Mouse (Mus musculus): ENCODE results near the gene Rad54l. TPM values are rescaled to one million over a fixed set of nuclear protein-coding genes. Genes with fewer than 3 reads are reported as not detected.
A peak's percentile ranks its signal among the peaks of the same experiment; 100 is the strongest.

Gene Rad54l
- polyA plus RNA-seq, 1 experiment from 2014 or later = 18.8 TPM

DNA sequence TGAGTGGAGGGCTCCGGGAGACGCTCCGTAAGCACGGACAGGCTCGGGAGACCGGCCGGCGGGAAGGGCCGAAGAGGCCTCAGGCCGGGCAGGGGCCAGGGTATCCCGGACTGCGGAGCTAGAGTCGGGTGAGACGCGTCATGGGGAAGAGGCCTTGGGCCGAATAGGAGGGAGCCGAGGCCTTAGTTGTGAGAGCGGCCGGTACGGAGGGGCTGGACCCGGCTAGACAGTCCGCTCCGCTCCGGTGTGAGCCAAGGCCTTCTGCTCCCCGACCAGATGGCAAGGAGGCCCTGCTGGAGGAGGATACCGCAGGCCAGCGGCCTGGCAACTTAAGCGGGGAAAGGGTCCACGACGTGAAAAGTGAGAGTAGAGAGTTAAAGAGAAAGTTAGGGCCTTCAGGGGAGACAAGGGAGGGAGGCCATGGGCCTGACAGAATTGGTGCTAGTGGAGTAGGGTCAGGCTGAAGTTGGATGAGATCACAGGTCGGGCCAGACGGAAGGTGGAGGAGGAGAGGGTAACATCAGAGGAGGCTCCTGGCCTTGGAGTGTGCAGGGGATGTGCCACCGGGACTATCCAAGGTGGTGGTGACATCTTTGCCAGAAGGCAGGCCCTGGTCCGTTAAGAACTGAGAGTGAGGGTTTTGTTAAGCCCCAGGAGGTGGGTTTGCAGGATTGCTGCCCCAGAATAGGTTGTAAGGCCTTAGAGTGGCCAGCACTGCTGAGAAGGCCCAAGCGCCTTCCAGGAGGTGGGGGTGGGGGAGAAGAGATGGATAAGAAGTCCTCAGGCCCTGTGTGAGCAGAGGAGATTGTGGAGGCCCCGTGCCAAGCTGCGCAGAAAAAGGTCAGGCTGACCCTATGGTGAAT lies 46.9 kb downstream of the Rad54l start:
- Histone ChIP-seq H3K9me3 (ENCODE audit: control insufficient read depth, low read length) (no peaks in the 10 kb centered on the region), H3K9ac (replicated peaks; ENCODE audit: low read depth, low read length) (peak overlapping the region; percentile 88), H3K4me3 (replicated peaks; ENCODE audit: low read length) (peak overlapping the region; percentile 97), H3K36me3 (ENCODE audit: control insufficient read depth, insufficient read depth) (peaks cover 14% of the 10 kb centered on the region), H3K27ac (ENCODE audit: low read length) (peak overlapping the region; percentile 95), H3K4me2 (ENCODE audit: low read length) (peak overlapping the region; percentile 83), H3K4me1 (replicated peaks; ENCODE audit: control insufficient read depth, insufficient read depth, low read length) (peaks cover 32% of the 10 kb centered on the region), H3K27me3 (replicated peaks; ENCODE audit: control insufficient read depth, insufficient read depth, low read length) (no peaks in the 10 kb centered on the region)
- WGBS = 2% methylated on average over 37 of the region's 37 CpGs
- 0 out of 2 replicates have a peak, but pooled peaks have one; percentile 2 for ATAC-seq

DNA sequence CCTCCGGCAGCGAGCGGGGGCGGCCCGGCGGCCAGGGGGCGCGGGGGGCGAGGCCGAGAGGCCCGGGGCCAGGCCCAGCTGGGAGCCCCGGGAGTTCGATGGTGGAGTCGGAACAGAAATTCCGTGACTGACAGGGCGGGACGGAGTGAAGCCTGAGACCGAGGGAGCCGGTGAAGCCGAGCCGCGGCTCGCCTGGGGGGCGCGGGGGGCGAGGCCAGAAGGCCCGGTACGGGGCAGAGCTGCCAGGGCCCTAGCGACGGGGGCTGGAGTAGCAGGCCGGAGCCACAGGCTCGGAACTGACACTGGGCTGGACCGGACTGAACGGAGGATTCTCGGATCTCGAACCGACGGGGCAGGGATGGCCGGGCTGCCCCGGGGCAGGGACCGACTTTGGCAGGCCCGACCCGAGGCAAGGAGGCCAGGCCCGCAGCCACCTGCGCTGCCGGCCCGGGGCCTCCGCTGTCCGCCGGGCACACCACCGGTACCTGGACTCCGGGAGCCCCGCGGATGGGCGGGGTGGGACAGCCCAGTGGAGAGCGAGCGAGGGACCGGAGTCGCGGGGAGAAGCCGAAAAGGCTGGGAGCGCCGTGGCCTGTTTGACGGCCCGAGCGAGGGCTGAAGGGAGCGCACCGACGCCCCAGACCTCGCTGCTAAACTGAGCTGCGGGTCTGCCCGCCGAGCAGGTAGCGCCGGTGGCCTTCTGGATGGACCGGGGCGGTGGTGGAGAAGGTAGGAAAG lies 47.7 kb downstream of the Rad54l start:
- H3K27me3 ChIP-seq (replicated peaks; ENCODE audit: control insufficient read depth, insufficient read depth, low read length) = no peaks in the 10 kb centered on the region
- under 1% methylated on average over 73 of the region's 77 CpGs for WGBS

DNA sequence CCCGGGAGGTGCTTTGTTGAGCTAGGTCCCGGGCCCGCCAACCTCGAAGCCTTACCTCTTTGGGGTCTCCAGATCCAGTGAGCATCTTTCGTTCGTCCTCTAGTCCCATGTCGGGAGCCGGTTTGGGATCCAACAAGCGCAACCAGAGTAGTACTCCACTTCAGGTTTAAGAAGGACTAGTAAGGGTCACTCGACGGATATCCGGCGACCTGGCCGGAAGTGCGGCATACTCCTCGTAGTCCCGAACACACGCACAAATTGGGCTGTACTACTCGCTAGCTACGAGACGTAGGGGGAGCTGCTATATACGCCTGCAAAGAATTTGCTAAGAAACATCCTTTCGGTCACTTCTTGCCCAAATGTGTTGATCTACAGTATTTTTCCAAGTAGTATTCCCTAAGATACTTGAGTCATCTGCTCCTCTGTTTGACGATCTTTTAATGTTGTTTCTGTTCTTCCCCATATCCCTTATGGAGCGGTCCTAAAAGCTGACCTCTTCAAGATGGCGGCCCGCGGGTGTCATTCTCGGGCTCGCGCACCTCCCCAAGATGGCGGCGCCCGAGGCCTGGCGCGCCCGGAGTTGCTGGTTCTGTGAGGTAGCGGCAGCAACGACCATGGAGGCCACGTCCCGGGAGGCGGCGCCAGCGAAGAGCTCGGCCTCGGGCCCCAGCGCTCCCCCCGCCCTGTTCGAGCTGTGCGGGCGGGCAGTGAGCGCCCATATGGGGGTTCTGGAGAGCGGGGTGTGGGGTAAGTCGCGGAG lies 48.4 kb downstream of the Rad54l start, which contains the start of the genes Uqcrh and Lrrc41:
Gene Uqcrh (minus strand): TSS at position 211 of the 760 bp plus-strand sequence.
Gene Lrrc41 (plus strand): TSS at position 409 of the 760 bp plus-strand sequence.
- Histone ChIP-seq H3K4me3 (replicated peaks; ENCODE audit: low read length) (peak within 1 kb of the TSS; percentile 97), H3K36me3 (ENCODE audit: control insufficient read depth, insufficient read depth) (peaks cover 2% of the 10 kb centered on the region; the same call in 1 of the 2 replicates), H3K4me1 (replicated peaks; ENCODE audit: control insufficient read depth, insufficient read depth, low read length) (peaks cover 32% of the 10 kb centered on the region), H3K27ac (ENCODE audit: low read length) (peak within 1 kb of the TSS; percentile 95), H3K9ac (replicated peaks; ENCODE audit: low read depth, low read length) (peak within 1 kb of the TSS; percentile 88), H3K27me3 (replicated peaks; ENCODE audit: control insufficient read depth, insufficient read depth, low read length) (no peaks in the 10 kb centered on the region), H3K4me2 (ENCODE audit: low read length) (peak within 1 kb of the TSS; percentile 97), H3K9me3 (ENCODE audit: control insufficient read depth, low read length) (no peaks in the 10 kb centered on the region)
- ATAC-seq = peak; percentile 95
- WGBS = under 1% methylated on average over 55 of the region's 55 CpGs

More for the DNA sequence above, 47.7 kb downstream of the Rad54l start:
- peak overlapping the region; percentile 88 for H3K9ac ChIP-seq (replicated peaks; ENCODE audit: low read depth, low read length)
- H3K4me2 ChIP-seq (ENCODE audit: low read length) = peak overlapping the region; percentile 83
- peak overlapping the region; percentile 97 for H3K4me3 ChIP-seq (replicated peaks; ENCODE audit: low read length)
- peak; percentile 53 for ATAC-seq
- H3K4me1 ChIP-seq (replicated peaks; ENCODE audit: control insufficient read depth, insufficient read depth, low read length) = peaks cover 32% of the 10 kb centered on the region
- no peaks in the 10 kb centered on the region for H3K9me3 ChIP-seq (ENCODE audit: control insufficient read depth, low read length)
- H3K27ac ChIP-seq (ENCODE audit: low read length) = peak overlapping the region; percentile 95
- H3K36me3 ChIP-seq (ENCODE audit: control insufficient read depth, insufficient read depth) = peaks cover 8% of the 10 kb centered on the region

DNA sequence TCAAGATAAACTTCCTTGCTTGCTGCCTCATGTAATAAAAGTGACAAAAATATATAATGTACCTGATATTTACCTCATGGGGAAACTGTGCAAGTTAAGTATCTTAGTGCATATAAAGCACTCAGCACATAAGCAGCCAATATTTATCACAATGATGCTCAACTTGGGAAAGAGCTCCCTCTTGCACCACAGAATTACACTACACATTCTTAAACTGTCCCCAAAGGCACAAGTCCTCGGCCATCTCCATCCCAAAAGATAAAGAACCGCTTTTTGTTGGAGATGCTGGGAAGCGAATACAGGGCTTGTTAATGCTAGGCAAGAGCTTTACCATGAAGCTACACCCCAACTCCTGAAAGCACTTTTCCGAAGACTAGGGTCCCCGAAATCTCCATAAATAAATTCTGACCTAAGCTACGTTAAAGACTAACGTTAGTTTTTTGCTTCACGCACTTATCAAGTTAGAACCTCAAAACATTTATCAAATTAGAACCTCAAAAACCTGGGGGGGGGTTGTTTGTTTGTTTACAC lies 49.3 kb downstream of the Rad54l start:
- peaks cover 3% of the 10 kb centered on the region; the same call in 1 of the 2 replicates for H3K36me3 ChIP-seq (ENCODE audit: control insufficient read depth, insufficient read depth)
- peaks cover 32% of the 10 kb centered on the region for H3K4me1 ChIP-seq (replicated peaks; ENCODE audit: control insufficient read depth, insufficient read depth, low read length)
- peak overlapping the region; percentile 95 for H3K27ac ChIP-seq (ENCODE audit: low read length)
- peak overlapping the region; percentile 88 for H3K9ac ChIP-seq (replicated peaks; ENCODE audit: low read depth, low read length)
- H3K4me2 ChIP-seq (ENCODE audit: low read length) = peak overlapping the region; percentile 97
- H3K27me3 ChIP-seq (replicated peaks; ENCODE audit: control insufficient read depth, insufficient read depth, low read length) = no peaks in the 10 kb centered on the region
- no peaks in the 10 kb centered on the region for H3K9me3 ChIP-seq (ENCODE audit: control insufficient read depth, low read length)
- H3K4me3 ChIP-seq (replicated peaks; ENCODE audit: low read length) = peak overlapping the region; percentile 97
- WGBS = 1% methylated on average over 8 of the region's 8 CpGs
- ATAC-seq = no peak

DNA sequence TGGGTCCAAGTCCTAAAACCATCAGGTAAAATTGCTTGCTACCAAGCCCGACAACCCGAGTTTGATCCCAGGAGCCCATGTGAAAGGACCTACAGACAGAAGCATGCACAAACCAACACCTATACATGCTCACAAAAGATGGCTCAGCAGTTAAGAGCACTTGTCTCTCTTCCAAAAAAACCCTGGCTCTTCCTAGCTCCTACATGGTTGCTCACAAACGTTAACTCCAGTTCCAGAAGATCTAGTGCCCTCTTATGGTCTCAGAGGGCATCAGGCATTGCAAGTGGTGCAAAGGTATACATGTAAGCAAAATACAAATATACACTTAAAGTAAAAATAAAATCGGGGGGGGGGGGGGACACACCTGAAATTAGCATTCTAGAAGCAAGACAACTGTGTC lies 50.3 kb downstream of the Rad54l start:
- Histone ChIP-seq H3K36me3 (ENCODE audit: control insufficient read depth, insufficient read depth) (peaks cover 9% of the 10 kb centered on the region), H3K4me2 (ENCODE audit: low read length) (peak overlapping the region; percentile 21), H3K9me3 (ENCODE audit: control insufficient read depth, low read length) (no peaks in the 10 kb centered on the region), H3K4me1 (replicated peaks; ENCODE audit: control insufficient read depth, insufficient read depth, low read length) (peaks cover 32% of the 10 kb centered on the region), H3K9ac (replicated peaks; ENCODE audit: low read depth, low read length) (no peak overlapping the region), H3K27ac (ENCODE audit: low read length) (no peak overlapping the region), H3K4me3 (replicated peaks; ENCODE audit: low read length) (no peak overlapping the region), H3K27me3 (replicated peaks; ENCODE audit: control insufficient read depth, insufficient read depth, low read length) (no peaks in the 10 kb centered on the region)
- ATAC-seq = no peak
- WGBS = 53% methylated on average over 4 of the region's 4 CpGs

DNA sequence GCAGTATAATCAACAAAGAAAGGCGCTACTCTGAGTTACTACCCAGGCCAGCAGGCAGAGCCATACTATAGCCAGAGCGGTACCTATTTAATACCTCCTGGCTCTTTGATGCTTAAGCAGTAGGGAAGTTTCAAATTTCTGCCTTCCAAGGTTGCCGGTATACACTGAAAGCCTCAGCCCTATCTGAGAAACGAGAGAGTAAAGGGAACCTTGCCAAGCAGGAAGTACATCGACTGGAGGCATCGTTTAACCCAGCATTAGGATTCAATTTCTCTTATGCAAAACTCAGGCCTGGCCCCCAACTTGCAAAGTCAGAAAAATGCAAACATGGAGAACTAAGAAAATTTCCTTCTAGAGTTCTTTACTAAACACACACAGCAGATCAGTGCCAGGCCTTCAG lies 53.4 kb downstream of the Rad54l start:
- ATAC-seq = no peak
- no peak overlapping the region for H3K4me3 ChIP-seq (replicated peaks; ENCODE audit: low read length)
- H3K4me2 ChIP-seq (ENCODE audit: low read length) = no peak overlapping the region
- H3K27ac ChIP-seq (ENCODE audit: low read length) = no peak overlapping the region
- peaks cover 16% of the 10 kb centered on the region for H3K36me3 ChIP-seq (ENCODE audit: control insufficient read depth, insufficient read depth)
- H3K9me3 ChIP-seq (ENCODE audit: control insufficient read depth, low read length) = no peaks in the 10 kb centered on the region
- WGBS = 90% methylated on average over 6 of the region's 6 CpGs
- H3K9ac ChIP-seq (replicated peaks; ENCODE audit: low read depth, low read length) = no peak overlapping the region
- no peaks in the 10 kb centered on the region for H3K27me3 ChIP-seq (replicated peaks; ENCODE audit: control insufficient read depth, insufficient read depth, low read length)
- peaks cover 19% of the 10 kb centered on the region for H3K4me1 ChIP-seq (replicated peaks; ENCODE audit: control insufficient read depth, insufficient read depth, low read length)

DNA sequence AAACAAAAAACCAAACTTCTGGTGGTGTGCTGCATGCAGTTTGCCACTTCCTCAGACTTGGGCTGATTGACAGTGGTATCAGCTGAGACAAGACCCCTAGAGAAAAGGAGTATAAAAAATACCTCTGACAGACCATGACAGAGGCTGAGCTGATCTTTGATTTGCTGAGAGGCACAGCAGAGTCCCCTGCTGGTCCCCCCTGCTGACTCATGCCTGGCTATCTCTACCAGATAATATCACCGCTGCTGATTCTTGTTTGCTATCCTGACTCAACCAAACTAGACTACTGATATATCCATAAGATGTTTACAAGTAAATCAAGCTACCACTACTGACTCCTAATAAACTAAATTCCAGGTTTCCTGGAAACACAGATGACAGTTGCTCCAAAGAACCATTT lies 59.6 kb downstream of the Rad54l start:
- no peak overlapping the region for H3K27ac ChIP-seq (ENCODE audit: low read length)
- no peaks in the 10 kb centered on the region for H3K27me3 ChIP-seq (replicated peaks; ENCODE audit: control insufficient read depth, insufficient read depth, low read length)
- H3K36me3 ChIP-seq (ENCODE audit: control insufficient read depth, insufficient read depth) = peaks cover 12% of the 10 kb centered on the region; the same call in 1 of the 2 replicates
- WGBS = 56% methylated on average over 1 of the region's 1 CpGs
- no peak overlapping the region for H3K4me2 ChIP-seq (ENCODE audit: low read length)
- no peak for ATAC-seq
- H3K4me1 ChIP-seq (replicated peaks; ENCODE audit: control insufficient read depth, insufficient read depth, low read length) = no peaks in the 10 kb centered on the region
- H3K9ac ChIP-seq (replicated peaks; ENCODE audit: low read depth, low read length) = no peak overlapping the region
- H3K9me3 ChIP-seq (ENCODE audit: control insufficient read depth, low read length) = no peaks in the 10 kb centered on the region
- no peak overlapping the region for H3K4me3 ChIP-seq (replicated peaks; ENCODE audit: low read length)

DNA sequence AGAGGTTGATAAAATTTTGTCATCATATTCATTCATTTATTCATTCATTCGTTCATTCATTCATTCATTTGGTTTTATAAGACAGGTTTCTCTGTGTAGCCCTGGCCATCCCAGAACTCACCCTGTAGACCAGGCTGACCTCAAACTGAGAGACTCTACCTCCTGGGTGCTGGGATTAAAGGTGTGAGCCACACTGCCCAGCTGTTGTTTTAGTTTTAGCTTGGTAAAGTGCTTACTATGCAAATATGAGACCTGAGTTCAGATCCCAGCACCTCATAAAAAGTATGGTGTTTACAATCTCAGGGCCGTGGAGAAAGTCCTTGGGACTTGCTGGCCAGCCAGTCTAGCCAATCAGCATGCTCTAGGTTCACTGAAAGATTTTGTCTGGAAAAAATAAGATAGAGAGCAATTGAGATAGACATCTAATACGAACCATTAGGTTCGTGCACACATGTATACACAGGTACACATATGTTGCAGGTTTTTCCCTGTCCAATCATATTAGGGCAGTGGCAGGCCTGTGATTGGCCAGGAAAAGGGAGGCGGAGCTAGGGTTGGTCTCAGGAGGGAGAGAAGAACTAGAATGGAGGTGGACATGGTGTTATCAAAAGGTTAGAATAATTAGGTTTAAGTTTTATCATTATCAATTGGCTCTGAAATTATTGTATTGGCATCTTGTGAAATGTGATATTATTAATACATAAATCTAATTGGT lies 64.3 kb downstream of the Rad54l start:
- H3K9ac ChIP-seq (replicated peaks; ENCODE audit: low read depth, low read length) = no peak overlapping the region
- H3K4me2 ChIP-seq (ENCODE audit: low read length) = no peak overlapping the region
- no peak overlapping the region for H3K4me3 ChIP-seq (replicated peaks; ENCODE audit: low read length)
- H3K9me3 ChIP-seq (ENCODE audit: control insufficient read depth, low read length) = no peaks in the 10 kb centered on the region
- no peak for ATAC-seq
- H3K36me3 ChIP-seq (ENCODE audit: control insufficient read depth, insufficient read depth) = no peaks in the 10 kb centered on the region
- H3K4me1 ChIP-seq (replicated peaks; ENCODE audit: control insufficient read depth, insufficient read depth, low read length) = peaks cover 4% of the 10 kb centered on the region
- H3K27ac ChIP-seq (ENCODE audit: low read length) = no peak overlapping the region
- WGBS = 82% methylated on average over 5 of the region's 5 CpGs
- H3K27me3 ChIP-seq (replicated peaks; ENCODE audit: control insufficient read depth, insufficient read depth, low read length) = no peaks in the 10 kb centered on the region
